Mouse (Mus musculus) embryonic facial prominence, embryonic 12.5 days (tissue): ENCODE data around the gene Serpinb11. TPM values are rescaled to one million over a fixed set of nuclear protein-coding genes. Genes with fewer than 3 reads are reported as not detected.

ENCODE experiments used
- ATAC-seq: fragments of 200-750 bp; cut with Nextera tagmentation; 2 replicates; pipeline ENCODE4 v1.8.0; 2017; ENCODE audit not compliant: insufficient number of reproducible peaks, insufficient read depth, low FRiP score, low TSS enrichment
- H3K27ac ChIP-seq: fragments of 300-500 bp; sonication (generic); 2 replicates; pipeline ENCODE4 v1.5.1; 2016; ENCODE audit warnings: mild to moderate bottlenecking
- H3K27me3 ChIP-seq: fragments of 300-500 bp; sonication (generic); 2 replicates; pipeline ENCODE4 v1.6.1; 2016; ENCODE audit warnings: mild to moderate bottlenecking, moderate library complexity
- H3K36me3 ChIP-seq: fragments of 300-500 bp; sonication (generic); 2 replicates; pipeline ENCODE4 v1.6.1; 2016; ENCODE audit warnings: mild to moderate bottlenecking
- H3K4me1 ChIP-seq: fragments of 300-500 bp; sonication (generic); 2 replicates; pipeline ENCODE4 v1.6.1; 2016
- H3K4me2 ChIP-seq: fragments of 300-500 bp; sonication (generic); replicated peaks from 2 replicates; pipeline ENCODE4 v1.6.1; 2016; ENCODE audit warnings: mild to moderate bottlenecking, moderate library complexity
- H3K4me3 ChIP-seq: fragments of 300-500 bp; sonication (generic); 2 replicates; pipeline ENCODE4 v1.5.1; 2016; ENCODE audit warnings: mild to moderate bottlenecking
- H3K9ac ChIP-seq: fragments of 300-500 bp; sonication (generic); 2 replicates; pipeline ENCODE4 v1.6.1; 2016; ENCODE audit warnings: mild to moderate bottlenecking, moderate library complexity
- H3K9me3 ChIP-seq: fragments of 300-500 bp; sonication (generic); 2 replicates; pipeline ENCODE4 v1.6.1; 2016; ENCODE audit warnings: mild to moderate bottlenecking, moderate library complexity
- WGBS: fragments of 180-500 bp; shearing (Covaris S2); methylation state at CpG from one replicate; pipeline ENCODE4 v1.1.7; 2016; 5-methylcytosine and 5-hydroxymethylcytosine counted together
- polyA plus RNA-seq: library from polyadenylated mRNA; unstranded; fragments of >200 nt; fragmentation: Nextera tagmentation; extraction: Ambion mirVana; gene quantifications from 2 replicates; pipeline ENCODE4 v1.2.1, GENCODE M21; 2016

Gene Serpinb11
- polyA plus RNA-seq, 1 experiment from 2014 or later, result not detected

DNA sequence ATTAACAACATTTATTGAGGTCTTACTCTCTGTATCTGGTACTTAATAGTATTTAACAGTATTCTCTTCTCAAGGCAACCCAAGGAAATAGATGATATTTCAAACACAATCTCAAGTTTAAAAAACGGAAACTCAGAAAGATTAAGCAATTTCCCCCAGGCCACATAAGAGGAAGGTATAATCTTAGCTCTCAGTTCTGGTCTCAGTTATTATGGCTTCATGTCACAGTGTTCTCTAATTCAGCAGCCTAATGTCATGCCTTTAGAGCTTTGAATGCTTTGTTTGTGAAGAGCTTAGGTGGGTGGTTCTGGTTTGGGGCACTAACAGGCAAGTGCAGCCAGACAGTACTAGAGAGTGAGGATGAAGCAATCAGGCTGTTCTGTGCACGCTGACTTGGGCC, 28.8 kb downstream of the Serpinb11 start:
- H3K4me1 ChIP-seq, result no peaks in the 10 kb centered on the region
- H3K27ac ChIP-seq, result no peak overlapping the region
- H3K9ac ChIP-seq, result no peak overlapping the region
- no peaks in the 10 kb centered on the region for H3K9me3 ChIP-seq
- 69% methylated on average over 2 of the region's 2 CpGs for WGBS
- H3K4me3 ChIP-seq, result no peak overlapping the region
- H3K36me3 ChIP-seq, result no peaks in the 10 kb centered on the region
- no peak overlapping the region for H3K4me2 ChIP-seq
- no peaks in the 10 kb centered on the region for H3K27me3 ChIP-seq
- no peak for ATAC-seq

DNA sequence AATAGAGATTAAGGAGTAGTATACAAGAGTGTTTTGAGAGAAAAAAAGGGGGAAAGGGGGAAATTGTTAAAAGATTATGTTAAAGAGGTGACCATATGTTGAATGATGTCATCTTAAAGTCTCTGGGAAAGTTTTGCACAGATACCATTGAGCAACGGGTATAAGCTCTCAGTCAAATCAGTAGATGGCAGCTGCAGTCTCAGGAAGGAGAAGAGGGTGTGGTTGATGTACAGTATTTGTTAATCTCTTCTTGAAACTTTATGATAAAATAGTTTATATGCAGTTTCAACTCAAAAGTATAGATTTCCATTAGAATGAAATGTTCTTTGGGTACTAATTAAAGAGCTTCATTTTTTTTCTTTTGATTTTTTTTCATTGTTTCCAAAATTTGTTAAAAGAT, 36.5 kb downstream of the Serpinb11 start:
- 79% methylated on average over 1 of the region's 1 CpGs for WGBS
- Histone ChIP-seq H3K4me3 (no peak overlapping the region), H3K27ac (no peak overlapping the region), H3K36me3 (no peaks in the 10 kb centered on the region), H3K4me2 (no peak overlapping the region), H3K9ac (no peak overlapping the region), H3K27me3 (no peaks in the 10 kb centered on the region), H3K4me1 (no peaks in the 10 kb centered on the region), H3K9me3 (no peaks in the 10 kb centered on the region)
- no peak for ATAC-seq

DNA sequence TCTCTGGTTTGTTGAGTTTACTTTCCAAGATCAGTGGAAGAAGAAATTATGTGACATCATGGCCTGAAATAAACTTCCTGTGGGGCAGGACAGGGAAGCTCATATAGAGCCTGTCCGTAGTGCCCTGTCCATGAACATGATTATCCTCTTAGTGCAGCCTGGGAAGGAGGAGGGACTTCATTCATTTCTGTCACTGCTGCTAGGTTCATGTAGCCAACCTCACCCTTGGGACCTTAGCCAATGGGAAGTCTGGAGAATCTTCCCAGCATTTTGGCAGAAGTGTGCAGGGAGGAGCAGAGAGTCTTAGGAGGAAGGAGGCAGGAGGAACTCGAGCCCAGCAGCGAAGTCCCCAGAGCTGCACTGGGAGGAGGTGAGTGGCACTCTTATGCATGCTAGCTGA, 38.4 kb downstream of the Serpinb11 start, which contains the start of gene Serpinb7:
Gene Serpinb7 (plus strand): TSS at position 301 of the 400 bp plus-strand sequence.
- no peaks in the 10 kb centered on the region for H3K9me3 ChIP-seq
- H3K4me2 ChIP-seq, result no peak within 1 kb of the TSS
- no peak within 1 kb of the TSS for H3K4me3 ChIP-seq
- H3K27ac ChIP-seq, result no peak within 1 kb of the TSS
- 81% methylated on average over 3 of the region's 3 CpGs for WGBS
- H3K9ac ChIP-seq, result no peak within 1 kb of the TSS
- H3K36me3 ChIP-seq, result no peaks in the 10 kb centered on the region
- H3K27me3 ChIP-seq, result no peaks in the 10 kb centered on the region
- H3K4me1 ChIP-seq, result no peaks in the 10 kb centered on the region
- ATAC-seq, result no peak

DNA sequence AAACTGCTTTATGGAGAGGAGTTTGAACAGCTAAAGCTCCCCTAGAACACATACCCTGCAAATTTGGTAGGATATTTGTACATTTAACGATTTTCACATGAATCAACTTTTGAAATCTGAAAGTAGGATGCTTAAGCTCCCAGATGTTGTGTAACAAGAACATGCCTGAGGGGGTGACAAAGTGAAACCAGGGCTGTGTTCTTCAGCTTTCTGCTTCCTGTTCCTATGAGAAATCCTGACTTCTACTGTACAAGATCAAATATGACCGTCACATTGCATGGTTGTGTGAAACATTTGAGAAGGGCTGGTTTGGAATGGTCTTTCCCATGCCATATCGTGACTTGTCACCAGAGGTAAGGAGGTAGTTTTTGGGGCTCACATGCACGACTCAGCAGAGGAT, 41.1 kb downstream of the Serpinb11 start:
- no peak overlapping the region for H3K4me2 ChIP-seq
- H3K9me3 ChIP-seq, result no peaks in the 10 kb centered on the region
- no peaks in the 10 kb centered on the region for H3K4me1 ChIP-seq
- no peak overlapping the region for H3K4me3 ChIP-seq
- H3K36me3 ChIP-seq, result no peaks in the 10 kb centered on the region
- no peak overlapping the region for H3K27ac ChIP-seq
- H3K27me3 ChIP-seq, result no peaks in the 10 kb centered on the region
- no peak overlapping the region for H3K9ac ChIP-seq
- WGBS, result 77% methylated on average over 4 of the region's 4 CpGs
- ATAC-seq, result no peak

DNA sequence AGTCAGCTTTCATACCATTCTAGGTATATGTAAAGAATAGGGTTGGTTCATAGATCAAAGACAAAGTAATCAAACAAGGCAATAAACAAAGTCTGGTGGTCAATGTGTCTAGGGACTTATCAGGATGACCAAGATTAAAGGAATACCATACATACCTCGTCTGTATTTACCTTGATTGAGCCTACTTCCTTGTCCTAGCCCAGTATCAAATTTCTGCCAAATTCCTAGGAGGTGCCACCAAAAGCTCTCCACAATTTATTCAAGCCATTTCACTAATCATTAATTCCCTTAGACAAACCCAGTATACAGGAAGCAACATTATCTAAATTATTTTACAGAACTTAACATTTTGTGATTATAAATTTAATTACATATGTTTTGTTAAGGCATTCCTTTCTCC, 53.7 kb downstream of the Serpinb11 start:
- Histone ChIP-seq H3K27me3 (no peaks in the 10 kb centered on the region), H3K4me2 (no peak overlapping the region), H3K9ac (no peak overlapping the region), H3K4me3 (no peak overlapping the region), H3K9me3 (no peaks in the 10 kb centered on the region), H3K36me3 (no peaks in the 10 kb centered on the region), H3K27ac (no peak overlapping the region), H3K4me1 (no peaks in the 10 kb centered on the region)
- ATAC-seq, result no peak
- WGBS, result 28% methylated on average over 1 of the region's 1 CpGs

DNA sequence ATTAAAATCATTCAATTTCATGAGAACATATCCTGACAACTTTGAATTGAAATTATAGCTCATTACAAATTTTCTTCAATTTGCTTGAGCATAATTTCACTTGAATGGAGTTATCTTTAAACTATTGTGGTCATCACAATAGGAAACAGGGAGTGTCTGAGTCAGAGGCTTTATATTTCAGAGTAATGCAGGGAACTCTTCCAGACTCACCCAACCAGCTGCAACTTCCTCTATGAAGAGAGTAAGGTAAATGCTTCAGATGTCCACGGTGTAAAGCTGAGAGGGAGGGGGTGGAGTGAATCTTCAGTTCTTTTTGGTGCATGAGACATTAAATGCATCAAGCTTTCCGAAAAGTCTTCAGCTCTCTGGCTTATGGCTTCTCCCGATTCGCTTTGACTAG, 61.5 kb downstream of the Serpinb11 start:
- Histone ChIP-seq H3K9me3 (no peaks in the 10 kb centered on the region), H3K36me3 (no peaks in the 10 kb centered on the region), H3K27ac (no peak overlapping the region), H3K4me3 (no peak overlapping the region), H3K4me1 (no peaks in the 10 kb centered on the region), H3K4me2 (no peak overlapping the region), H3K9ac (no peak overlapping the region), H3K27me3 (no peaks in the 10 kb centered on the region)
- ATAC-seq, result no peak
- 80% methylated on average over 4 of the region's 4 CpGs for WGBS

Other genes with a start within 250 kb of the Serpinb11 start
- gene Serpinb3b, start 82.8 kb upstream of the Serpinb11 start, polyA plus RNA-seq, result not detected in 2 replicates
- not detected in 2 replicates for gene Serpinb3c, start 82.8 kb upstream of the Serpinb11 start, polyA plus RNA-seq
- 0.23 and 0.46 TPM in 2 replicates for gene Serpinb7, start 38.5 kb downstream of the Serpinb11 start, polyA plus RNA-seq
- gene Serpinb2, start 150.2 kb downstream of the Serpinb11 start, polyA plus RNA-seq, result 0.31 and 0.41 TPM in 2 replicates
- gene Serpinb8, start 228.8 kb downstream of the Serpinb11 start, polyA plus RNA-seq, result 1.3 and 1.4 TPM in 2 replicates